Mouse (Mus musculus) ES-E14 (cell line): ENCODE results near the gene Pla2g6.

Source experiments
- HCFC1 ChIP-seq: IDR thresholded peaks from 2 replicates; pipeline ENCODE4 v1.6.1; 2012; ENCODE audit warnings: low read length, inconsistent platforms, borderline replicate concordance; ENCODE audit not compliant: insufficient read depth
- MAFK ChIP-seq: IDR thresholded peaks from 2 replicates; pipeline ENCODE4 v1.6.1; 2014; ENCODE audit warnings: mild to moderate bottlenecking, low read depth, low read length, inconsistent platforms; ENCODE audit not compliant: insufficient read depth
- ZC3H11A ChIP-seq: IDR thresholded peaks from 2 replicates; pipeline ENCODE4 v1.6.1; 2012; ENCODE audit warnings: low read depth, mild to moderate bottlenecking, inconsistent platforms, low read length, borderline replicate concordance

DNA sequence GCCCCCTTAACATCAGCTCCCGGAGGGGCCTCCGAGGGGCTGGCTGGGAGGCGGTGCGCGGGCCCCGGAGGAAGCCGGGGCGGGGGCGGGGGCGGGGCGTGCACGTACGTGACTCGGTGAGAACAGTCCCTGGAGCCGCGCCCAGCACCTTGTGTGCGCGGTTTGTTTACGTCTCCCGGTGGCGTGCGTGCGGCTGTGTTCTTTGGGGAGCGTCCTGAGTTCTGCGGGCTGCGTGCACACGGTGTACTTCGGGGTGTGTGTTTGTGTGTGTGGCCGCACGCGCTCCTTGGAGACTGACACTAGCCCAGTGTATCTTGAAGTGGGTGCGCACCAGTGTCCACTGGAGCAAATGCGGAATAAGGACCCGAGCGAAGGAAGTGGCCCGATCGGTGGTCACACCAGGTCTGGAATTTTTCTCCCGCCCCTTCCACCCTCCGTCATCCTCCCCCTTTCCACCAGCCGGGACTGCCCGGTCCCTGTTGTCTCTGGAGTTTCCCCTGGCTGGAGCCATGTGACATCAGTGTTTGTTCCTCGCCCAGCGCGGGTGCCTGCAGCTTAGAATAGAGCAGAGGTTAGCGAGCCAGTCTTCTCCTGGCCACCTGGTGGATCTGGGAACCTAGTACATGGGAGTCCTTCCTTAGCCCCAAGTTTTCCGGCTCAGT, 19.8 kb upstream of the Pla2g6 start:
- no peak for TF ChIP-seq ZC3H11A
- TF ChIP-seq HCFC1, result no peak
- TF ChIP-seq MAFK, result no peak
